Mouse (Mus musculus): Measurements from ENCODE around the gene Bnc1. TPM values are rescaled to one million over a fixed set of nuclear protein-coding genes. Genes with fewer than 3 reads are reported as not detected.

Bnc1 gene
- total RNA-seq, 2 experiments from 2014 or later = 0.08 TPM; not detected in 1

DNA sequence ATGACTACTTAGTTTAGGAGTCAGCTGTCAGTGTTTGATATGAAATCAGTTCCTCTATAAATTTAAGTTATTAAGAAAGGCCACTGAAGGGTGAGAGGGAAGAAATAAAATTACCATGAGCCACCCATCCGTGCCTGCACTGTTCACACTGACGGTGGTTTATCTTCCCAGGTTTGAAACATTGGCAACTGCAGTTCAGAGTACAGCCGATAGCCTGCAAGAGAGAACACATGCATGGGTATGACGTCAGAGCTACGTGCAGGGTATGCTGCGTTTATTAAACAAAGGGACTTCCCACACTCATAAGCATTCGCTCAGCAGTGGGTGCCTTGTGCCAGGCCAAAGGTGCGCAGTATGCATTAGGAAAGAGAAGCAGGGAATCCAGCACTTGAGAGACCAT, 13.8 kb downstream of the Bnc1 start:
- DNase-seq (ENCODE audit: low spot score in 2 of 2) = no peak

DNA sequence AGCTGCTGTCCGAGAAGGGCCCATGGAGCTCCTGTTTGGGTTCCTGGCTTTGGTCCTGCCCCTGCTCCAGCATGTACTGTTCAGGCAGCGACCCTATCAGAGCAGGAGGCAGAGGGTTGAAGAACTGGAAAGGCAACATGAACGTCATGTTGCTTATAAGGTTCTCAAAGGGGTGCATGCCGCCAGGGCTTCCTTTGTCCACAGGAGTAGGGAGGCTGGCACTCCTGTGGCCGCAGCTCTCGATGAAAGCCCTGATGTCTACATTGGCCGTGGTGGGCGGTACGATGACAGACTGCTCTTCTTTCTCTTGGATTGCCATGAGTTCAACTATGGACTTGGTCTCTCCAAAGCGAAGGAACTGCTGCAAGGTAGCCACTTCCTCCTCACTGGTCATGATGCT, 17.5 kb downstream of the Bnc1 start:
- no peak for DNase-seq (ENCODE audit: low spot score in 2 of 2)

DNA sequence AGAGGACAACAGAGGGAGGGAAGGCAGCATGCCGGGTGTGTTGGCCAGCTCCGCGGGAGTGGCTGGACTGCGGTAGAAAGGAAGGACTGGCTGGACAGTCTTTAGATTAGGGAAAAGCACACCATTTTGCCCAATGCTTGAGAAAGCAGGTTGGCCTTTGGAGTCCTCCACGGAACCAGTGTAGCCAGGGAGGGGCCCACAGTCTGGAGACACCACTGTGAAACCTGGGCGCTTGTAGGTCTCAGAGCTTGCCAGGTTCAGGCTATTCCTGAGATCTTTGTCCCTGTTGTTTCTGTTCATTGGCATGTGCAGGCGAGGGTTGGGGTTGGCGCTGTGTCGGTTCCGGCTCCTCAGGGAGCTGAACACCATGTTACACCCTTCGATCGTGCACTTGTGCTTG, 18.2 kb downstream of the Bnc1 start:
- DNase-seq (ENCODE audit: low spot score in 2 of 2) = no peak

DNA sequence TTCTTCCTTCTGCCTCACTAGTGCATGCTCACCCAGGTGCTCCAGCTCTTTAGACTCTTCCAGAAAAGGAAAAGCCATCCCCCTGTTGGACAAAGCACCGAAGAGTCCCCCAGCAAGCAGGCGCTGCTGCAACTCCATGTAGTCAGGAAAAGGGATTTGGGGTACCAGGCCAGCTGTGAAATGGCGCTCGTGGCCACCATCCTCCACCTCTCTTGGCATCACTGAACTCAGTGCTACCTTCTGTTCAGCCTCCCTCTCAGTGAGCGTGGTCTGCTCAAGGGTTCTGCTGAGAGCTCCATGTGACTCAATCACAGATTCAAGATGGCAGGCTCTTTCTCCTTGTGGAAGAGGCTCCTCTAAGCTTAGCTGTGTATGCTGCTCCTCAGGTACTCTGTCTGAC, 18.8 kb downstream of the Bnc1 start:
- no peak for DNase-seq (ENCODE audit: low spot score in 2 of 2)

DNA sequence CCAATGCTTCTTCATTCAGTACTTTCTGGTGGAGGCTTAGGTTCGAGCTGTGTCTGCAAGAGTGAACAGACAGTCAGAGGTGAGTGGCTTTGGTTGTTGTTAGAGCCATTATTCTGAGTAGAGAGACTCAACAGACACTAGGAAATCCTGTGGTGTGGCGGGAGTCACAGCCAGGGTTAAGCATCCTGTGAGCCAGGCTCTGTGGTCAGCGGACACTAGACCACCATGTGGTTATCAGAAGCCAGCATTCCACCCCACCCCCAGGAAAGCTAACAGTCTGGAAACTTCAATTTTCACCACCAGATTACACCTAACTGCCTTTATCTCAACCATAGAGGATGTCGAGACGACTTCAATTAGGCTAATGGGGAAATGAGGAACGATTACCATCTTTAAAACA, 23.1 kb downstream of the Bnc1 start:
- DNase-seq (ENCODE audit: low spot score in 2 of 2) = no peak

DNA sequence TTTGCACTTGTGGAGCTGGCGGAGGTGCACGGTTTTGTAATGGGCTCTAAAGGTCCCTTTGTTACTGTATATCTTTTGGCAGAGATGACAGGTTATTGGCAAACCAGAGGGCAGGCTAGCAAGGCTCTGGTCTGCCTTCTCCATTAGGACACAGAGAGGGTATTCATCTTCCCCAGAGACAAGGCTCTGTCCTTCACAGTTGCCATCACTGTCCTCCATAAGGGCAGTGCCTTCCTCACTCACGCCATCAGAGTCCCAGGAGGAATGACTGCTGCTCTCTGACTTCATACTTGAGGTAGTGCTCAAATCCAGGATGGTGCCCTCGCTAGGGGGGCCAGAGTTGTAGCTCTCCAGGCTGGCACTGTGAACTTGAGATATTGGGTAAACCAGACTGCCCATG, 23.6 kb downstream of the Bnc1 start:
- DNase-seq (ENCODE audit: low spot score in 2 of 2) = no peak

DNA sequence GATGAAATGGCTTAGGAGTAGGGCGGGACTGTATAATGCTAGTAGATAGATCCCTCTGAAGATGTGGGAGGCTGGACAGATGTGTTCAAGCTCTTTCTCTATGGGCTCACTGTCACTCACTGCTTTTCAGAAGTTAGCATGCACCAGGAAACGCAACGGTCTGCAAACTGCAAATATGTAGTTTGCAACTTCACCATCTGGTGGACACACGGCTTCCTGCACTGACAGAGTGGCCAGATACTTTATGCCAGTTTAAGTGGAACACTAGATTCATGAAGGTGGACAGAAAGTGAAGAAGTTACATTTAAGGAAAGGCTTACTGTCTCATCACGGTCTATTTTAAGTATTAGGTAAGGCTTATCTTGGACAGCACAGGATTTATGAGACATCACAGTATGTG, 25.9 kb downstream of the Bnc1 start:
- DNase-seq (ENCODE audit: low spot score in 2 of 2) = no peak

DNA sequence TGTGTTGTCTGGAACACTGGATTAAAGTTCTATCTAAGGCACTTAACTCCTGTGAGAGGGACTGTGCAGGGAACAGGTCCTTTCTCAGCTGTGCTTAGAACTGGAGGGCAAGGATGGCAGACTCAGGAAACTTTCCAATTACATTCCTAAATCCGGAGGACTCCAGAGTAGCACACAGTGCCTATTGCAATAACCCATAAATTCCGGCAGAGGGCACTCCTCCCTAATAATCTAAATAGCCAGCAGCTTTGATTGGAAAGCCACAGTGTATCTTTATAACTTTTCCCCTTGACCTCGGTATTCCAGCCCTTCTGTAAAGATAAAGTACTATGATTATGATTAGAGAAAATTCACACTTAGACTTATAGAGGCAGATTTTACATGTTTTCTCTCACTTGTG, 32.4 kb downstream of the Bnc1 start:
- DNase-seq (ENCODE audit: low spot score in 2 of 2) = no peak

DNA sequence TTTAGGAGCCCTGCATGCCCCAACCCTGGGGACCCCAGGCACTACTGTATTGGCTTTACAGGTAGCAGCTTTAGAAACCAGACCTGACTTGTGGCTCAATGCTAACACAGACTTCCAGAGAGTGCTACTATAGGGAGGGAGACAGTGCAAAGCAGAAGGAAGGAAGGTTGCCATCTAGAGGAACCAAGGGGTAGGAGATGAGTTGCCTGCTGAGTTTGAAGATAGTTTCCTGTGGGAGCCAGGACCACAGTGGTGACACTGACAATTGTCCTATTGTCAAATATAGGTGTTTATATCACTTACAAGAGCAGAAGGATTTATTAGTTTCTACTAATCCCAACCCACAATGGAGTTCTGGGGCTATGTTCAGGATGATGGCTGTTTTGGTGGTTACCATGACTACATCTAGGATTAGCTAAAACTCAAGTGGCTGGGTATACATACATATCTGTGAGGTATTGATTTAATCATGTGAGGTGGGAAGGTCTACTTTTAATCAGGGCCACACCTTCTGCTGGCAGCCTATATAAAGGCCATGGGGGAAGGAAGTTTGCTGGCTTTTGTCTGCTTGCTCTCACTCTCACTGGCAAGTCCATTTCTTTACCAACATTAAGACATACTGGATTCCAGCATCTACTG, 37.8 kb downstream of the Bnc1 start:
- DNase-seq (ENCODE audit: low spot score in 2 of 2) = no peak

DNA sequence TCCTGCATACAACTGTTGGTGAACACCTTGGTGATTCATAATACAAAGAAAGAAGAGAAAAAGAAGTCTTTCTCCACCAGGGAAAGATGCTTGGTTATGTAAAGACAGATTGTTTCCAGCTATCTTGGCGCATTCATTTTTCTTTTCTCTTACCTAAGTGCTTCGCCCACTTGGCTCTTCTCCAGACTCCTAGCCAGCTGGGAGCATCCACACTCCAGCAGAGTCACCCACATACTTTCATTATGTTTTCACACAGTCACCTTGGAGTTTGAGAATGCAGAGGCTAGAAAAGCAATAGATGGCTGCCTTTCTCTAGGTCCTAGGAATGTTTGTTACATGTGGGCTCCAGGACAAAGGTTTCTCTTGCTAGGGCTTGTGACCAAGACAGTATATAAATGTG, 41.6 kb downstream of the Bnc1 start:
- no peak for DNase-seq (ENCODE audit: low spot score in 2 of 2)

DNA sequence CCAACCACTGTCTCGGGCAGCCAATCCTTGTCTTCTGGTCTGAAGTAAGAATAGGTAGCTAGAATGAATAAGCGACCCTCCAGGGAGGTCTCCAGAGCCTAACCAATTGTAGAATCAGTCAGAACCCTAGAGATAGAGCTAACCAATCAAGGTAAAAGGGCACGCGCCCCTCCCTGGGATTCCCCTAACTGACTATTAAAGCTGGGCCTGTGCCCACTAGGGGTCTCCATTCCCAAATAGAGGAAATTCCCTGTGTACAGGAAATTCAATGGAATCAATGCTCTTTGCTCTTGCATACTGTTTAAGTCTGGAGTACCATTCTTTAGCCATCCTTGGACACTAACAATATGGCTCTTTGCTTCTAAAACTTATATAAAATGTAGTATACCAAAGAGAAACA, 46.7 kb downstream of the Bnc1 start:
- DNase-seq (ENCODE audit: low spot score in 2 of 2) = no peak

DNA sequence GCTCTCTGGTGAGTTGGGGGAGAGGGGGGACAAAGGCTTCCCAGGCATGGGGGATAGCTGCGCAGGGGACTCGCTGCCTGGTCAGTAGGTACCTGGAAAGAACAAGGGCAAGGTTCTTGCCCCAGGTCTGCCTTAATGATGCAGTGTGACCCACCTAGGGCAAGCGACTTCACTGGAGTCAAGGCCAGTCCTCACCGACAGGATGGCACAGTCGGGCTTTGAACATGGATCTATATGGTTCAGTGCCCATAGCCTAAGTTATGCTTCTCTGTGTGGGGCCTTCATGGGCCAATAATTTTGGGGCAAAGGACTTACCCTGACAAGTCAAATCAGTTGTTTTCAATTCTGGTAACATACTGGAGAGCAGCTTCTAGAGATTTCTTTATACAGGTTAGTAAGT, 57.3 kb downstream of the Bnc1 start:
- DNase-seq (ENCODE audit: low spot score in 2 of 2) = no peak

DNA sequence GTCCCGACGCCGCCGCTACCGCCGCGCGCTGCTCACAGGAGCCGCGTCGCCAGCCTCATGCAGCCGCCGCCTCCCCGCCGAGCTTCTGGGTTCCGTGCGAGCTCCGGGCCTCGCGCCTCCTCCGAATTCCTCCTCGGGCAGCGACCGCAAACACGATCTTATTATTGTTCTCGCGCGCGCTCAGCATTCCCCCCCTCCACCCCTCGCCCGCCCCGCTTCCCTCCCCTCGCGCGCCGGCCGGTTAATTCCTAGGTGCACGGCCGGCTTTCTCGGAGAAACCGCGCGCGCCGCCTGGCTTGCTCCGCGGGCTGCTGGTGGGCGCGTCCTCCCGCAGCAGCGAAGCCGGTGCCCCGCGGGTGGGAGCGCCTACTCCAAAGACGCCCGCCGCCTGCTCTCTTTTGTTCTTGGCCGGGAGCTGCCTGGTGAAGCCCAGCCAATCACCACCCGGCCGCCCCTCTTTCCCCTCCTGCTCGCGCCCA, 57.8 kb downstream of the Bnc1 start, which contains the start of gene Hdgfl3:
TSS of gene Hdgfl3 (minus strand) at position 207 of the 479 bp plus-strand sequence.
- peak; percentile 64 to 86 for DNase-seq (ENCODE audit: low spot score in 2 of 2)

DNA sequence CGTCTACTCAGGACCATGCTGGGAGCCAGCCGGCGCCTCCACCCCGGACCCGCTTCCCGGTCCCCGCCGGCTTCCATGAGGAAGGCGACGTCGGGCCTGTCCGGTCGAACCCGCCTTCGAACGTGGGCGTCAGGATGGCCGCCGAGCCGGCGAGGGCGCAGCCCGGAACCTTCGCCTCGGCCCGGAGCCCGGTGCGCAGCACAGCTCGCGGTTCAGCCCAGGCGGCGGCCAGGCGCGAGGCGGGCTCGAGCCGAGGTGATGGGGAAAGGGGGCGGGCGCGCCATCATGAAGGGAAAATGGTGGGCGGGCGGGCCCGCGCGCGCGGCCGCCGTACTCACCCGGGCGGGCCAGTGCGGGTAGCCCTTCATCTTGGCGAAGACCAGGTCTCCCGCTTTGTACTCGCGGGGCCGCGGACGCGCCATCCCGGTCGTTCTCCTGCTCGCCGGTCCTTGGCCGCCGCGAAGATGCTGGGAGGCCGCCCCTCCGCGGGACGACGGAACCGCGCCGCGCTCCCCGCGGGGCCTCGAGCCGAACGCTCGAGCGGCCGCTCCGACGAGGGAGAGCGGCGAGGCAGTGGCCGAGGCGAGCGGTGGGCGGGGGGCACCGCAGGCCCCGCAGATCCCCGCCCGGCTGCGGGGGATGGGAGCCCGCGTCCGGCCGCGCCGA, 58.4 kb downstream of the Bnc1 start:
- DNase-seq (ENCODE audit: low spot score in 2 of 2) = peak; percentile 65 to 77

DNA sequence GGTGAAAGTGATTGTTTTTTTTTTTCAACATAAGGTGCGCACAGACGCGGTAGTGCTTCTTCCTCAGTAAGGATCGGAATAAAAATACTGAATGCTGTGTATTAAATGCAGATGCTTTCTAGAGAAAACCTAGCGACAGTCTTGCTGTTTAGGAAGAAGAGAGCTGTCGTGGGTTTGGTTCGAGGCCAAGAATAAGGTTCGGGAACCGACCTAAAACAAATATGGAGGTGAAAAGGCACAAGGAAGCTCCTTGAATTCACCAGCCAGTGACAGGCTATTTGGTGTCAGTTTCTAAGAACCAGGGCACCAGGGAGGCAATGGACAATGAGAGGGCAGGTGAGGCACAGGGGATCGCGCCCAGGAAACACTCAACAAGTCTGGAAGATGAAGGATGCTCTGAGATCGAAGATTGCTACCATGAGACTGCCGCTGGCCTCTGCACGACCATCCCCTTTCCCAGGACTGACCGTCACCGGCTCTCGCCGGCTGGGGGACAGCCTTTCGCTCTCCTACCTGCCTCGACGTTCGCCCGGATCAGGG, 59.0 kb downstream of the Bnc1 start:
- no peak for DNase-seq (ENCODE audit: low spot score in 2 of 2)

DNA sequence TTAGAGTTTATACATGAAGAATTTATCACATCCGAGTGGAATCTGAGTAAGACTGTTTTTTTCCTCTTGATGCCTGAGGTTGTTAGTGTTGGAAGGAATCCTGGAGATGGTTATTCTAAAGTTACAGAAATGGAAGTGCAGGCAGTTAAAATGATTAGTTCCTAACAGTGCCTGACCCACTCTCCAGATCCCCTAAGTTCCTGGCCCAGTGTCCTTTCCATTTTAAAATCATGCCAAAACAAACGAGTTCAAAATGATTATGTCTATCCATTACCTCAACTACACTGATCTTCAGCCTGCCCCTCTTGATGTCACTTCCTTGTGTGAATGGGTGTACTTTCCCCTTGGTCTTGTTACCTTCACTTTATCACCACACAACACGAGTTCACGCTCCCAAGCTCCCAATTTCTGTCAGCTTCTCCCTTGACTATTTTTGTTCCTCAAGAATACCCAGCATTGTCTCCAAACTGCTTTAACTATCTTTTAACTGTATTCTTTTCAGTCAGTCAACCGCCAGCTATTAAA, 59.5 kb downstream of the Bnc1 start:
- no peak for DNase-seq (ENCODE audit: low spot score in 2 of 2)

DNA sequence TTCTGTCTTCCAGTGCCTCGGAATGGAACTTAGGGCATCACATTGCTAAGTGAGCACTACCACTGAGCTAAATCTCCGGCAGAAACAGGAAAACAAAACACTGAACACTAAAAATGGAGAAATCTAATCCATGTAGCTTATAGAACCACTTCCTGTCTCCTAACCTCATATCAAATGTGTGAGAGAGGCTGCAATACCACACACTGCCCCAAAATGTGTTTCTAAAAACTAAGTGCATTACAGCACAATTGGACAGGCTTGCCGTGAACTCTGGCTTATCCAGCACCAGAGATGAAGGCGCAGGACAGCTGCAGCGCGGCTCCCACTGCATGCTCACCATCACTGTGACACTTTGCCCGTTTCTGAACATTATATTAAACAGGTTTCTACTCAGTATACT, 63.1 kb downstream of the Bnc1 start:
- DNase-seq (ENCODE audit: low spot score in 2 of 2) = no peak

DNA sequence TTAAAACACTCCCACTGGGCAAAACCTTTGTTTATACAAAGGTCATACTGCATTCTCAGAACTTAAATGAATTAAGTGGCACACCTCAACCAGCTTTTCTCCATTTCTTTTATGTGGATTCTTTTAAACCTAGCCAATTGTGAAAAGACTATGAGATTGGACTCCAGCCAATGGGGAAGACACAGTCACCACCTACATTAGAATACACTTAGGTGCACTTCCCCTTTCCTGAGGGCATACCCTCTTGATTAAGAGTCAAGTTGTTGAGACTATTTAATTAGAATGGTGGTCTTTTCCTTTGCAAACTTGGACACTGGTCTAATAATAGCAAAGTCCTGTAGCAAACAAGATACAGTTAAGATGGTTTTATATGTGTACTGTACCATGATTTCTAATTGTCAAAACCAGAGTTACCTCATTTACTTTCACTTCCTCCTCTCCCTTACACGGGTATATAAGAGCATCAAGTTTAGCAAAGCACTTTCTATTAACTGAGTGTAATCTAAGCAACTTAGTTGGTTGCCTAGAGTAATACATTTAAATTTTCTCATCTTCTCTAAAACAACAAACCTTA, 70.6 kb downstream of the Bnc1 start:
- DNase-seq (ENCODE audit: low spot score in 2 of 2) = no peak

DNA sequence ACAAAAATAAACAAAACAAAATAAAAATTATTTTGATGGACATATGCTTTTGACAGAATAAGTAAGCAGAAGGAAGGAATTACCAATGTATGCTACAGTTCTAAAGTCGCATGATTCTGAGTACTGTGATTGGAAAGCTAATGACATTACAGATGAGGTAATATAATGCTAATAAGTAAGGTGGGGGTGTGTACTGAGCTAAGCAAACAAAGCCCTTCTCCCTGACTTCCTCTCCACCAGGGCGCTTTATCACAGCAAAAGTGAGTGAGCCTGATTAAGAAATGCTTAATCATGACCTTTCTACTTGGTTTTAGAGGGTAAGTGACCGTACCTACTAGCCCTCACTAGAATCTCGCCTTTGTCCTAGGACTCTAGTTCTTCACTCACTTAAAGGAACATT, 71.8 kb downstream of the Bnc1 start:
- DNase-seq (ENCODE audit: low spot score in 2 of 2) = no peak

DNA sequence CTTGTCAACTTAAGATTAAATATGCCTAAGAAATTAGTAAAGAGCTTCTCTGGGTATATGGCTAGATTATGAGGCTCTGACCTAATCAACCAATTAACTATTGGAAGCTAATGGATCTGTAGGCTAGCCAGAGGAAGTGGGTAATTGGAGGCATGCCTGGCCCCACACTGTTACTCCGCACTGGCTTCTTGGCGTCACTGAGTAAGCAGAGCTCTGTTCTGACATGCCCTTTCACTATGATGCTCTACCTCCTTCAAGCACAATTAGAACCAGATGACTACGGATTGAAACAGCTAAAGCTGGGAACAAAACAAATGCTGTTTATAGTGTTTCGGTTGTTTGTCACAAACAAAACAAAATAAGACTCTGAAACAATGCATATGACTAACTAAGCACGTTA, 73.8 kb downstream of the Bnc1 start:
- DNase-seq (ENCODE audit: low spot score in 2 of 2) = no peak

Measured in gastrocnemius, postnatal 4 days (tissue).